Mouse (Mus musculus): Measurements from ENCODE around the gene Pwwp2a.
A peak's percentile ranks its signal among the peaks of the same experiment; 100 is the strongest.

Pwwp2a gene

GRCm38 (mm10) chr11:43727796-43728195 is 46.0 kb downstream of the Pwwp2a start:
- no peak for DNase-seq (ENCODE audit: low spot score)

- DNase-seq (ENCODE audit: low spot score) = no peak
These were observed 47.0 kb downstream of the Pwwp2a start for GRCm38 (mm10) chr11:43728737-43729301.

DNA sequence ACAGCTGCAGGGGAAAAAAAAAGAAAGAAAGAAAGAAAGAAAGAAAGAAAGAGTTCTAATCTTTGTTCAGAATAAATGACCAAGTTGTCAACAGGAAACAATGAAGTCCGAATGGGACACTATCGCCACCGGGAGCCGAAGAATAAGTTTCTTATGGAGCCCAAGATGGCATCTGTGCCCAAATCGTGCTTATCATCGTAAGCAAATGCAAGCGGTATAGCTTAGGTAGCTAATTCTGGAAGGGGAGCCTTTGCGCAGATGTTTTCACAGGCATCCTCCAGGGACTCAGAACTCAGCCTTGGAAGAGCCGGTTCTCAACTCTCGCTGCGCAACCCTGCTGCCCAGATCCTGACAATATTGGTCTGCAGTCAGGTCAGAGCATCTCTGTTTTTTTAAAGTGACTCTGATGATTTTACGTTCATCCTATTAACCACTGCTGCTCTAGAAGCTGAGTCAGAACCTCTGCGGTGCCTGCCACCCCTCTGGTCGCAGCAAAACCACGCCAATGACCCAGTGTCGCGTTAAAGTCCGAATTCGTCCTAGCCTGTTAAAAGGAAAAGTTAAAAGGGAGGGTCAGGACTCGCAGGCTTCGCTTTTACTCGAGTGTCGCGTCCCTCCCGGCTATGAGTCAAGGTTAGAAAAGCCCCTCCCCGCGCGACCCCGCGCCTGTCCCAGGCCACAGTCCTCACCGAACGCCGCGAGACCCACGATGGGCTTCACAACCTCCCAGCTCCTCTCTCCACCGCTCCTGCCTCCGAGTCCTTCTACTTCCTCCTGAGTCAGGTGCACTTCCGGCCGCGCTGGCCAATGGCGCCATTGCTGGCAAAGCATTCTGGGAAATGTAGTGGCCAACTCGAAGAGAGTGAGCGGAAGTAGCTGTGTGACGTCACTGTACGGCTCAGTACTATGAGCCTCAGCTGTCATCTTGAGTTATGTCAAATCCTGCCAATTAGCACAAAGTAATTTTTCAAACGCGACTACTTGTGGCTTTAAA is 65.7 kb downstream of the Pwwp2a start, which contains the start of gene Ttc1:
Ttc1 (minus strand) TSS at position 776 of the 994 bp plus-strand sequence.
- DNase-seq (ENCODE audit: low spot score) = peak; percentile 86

DNA sequence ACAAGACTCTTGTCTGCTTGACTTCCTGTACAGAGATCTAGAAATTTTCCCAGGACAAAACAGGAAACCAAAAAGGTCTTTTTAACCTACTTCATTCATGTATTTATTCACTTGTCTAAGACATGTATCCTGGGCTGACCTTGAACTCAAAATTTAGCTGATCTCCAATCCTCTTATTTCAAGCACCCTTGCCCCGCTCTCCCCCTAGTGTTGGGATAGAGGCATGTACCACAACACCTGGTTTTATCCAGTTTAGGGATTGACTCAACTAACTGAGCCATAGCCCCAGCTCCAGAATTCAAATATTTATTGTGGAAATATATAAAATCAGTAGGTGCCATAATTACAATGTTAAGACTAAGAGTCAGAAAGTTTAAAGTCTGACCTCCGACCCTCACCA is 69.7 kb downstream of the Pwwp2a start:
- DNase-seq (ENCODE audit: low spot score) = no peak

GRCm38 (mm10) chr11:43754568-43754967 is 72.8 kb downstream of the Pwwp2a start:
- no peak for DNase-seq (ENCODE audit: low spot score)

- DNase-seq (ENCODE audit: low spot score) = no peak
These were observed 73.6 kb downstream of the Pwwp2a start for GRCm38 (mm10) chr11:43755411-43755810.

DNA sequence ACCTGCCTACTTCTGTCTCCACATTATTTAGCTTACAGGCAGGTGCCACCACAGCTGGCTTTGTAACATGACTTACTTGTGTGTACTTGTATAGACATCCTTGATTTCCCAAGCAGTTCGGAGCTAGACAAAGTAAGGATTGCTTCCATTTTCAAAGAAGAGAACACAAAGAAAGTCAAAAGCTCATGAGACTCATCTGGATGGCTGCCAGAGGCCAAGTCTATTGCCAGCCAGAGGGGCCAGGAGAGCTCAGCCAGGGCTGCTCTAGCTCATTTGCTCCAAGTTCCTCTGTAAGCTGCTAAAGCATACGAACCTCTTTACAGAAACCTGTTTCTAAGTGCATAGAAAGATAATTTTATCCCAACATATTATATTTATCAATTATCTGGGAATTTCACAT is 76.6 kb downstream of the Pwwp2a start:
- no peak for DNase-seq (ENCODE audit: low spot score)

DNA sequence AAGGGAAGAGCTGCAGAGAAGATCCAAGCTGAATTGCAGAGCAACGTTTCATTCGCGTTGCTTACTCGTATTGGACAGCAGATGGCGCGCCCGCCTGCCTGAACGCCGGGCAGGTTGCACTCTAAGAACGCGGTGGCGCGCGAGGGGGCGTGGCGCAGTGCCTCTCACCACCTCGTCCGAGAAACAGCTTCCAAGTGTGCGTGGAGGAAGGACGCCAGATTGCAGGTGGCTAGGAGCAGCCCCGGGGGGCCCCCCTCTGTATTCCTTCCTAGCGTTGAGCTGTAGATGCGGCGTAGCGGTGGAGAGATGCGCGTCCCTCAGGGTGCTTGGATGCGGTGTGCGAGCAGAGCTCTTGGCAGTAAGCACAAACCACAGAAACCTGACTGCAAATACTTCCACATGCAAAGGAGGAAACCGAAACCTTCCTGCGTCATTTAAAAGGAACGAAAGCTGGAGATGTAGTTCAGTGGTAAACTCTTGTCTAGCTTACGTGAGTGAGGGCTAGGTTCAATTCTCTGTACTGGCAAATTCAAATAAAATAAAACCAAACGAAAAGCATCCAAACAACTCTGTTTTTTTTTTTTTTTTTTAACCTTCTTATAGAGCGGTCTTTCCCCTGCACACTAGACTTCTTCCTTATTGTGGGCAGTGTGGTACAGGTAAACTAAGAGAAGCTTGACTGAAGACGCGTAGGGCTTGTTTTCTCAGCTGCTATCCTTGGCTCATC is 85.3 kb downstream of the Pwwp2a start:
- DNase-seq (ENCODE audit: low spot score) = no peak

- DNase-seq (ENCODE audit: low spot score) = no peak
These were observed 86.0 kb downstream of the Pwwp2a start for GRCm38 (mm10) chr11:43767749-43768148.

DNA sequence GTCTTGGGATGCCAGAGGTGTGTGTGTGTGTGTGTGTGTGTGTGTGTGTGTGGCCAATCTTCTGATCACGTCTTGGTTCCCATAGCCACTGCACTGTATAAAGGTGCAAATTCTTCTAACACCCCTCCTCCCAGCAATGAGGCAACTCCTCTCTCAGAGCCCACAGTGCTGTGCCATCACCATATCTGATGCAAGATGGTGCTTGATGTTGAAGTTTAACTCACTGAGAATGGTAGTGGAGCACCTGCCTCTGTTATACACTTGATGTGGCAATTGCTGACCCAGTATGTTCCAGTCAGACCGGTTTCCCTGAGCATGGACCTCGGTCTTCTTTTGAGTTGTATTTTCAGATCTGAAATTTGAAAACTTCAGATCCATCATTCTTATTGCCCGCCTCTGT is 88.3 kb downstream of the Pwwp2a start:
- DNase-seq (ENCODE audit: low spot score) = no peak
